Mouse (Mus musculus) limb, embryonic 15.5 days (tissue): ENCODE results near the gene Itga1. TPM values are rescaled to one million over a fixed set of nuclear protein-coding genes. Genes with fewer than 3 reads are reported as not detected.
A peak's percentile ranks its signal among the peaks of the same experiment; 100 is the strongest.

Source experiments
- ATAC-seq: fragments of 200-750 bp; cut with Nextera tagmentation; 2 replicates; pipeline ENCODE4 v1.8.0; 2017; ENCODE audit warnings: low read depth, moderate TSS enrichment; ENCODE audit not compliant: insufficient number of reproducible peaks, low FRiP score, low TSS enrichment
- H3K27ac ChIP-seq: fragments of 300-500 bp; sonication (generic); 2 replicates; pipeline ENCODE4 v1.5.1; 2015; ENCODE audit warnings: moderate library complexity, mild to moderate bottlenecking, inconsistent platforms
- H3K27me3 ChIP-seq: fragments of 300-500 bp; sonication (generic); 2 replicates; pipeline ENCODE4 v1.6.1; 2015; ENCODE audit warnings: inconsistent platforms
- H3K36me3 ChIP-seq: fragments of 300-500 bp; sonication (generic); 2 replicates; pipeline ENCODE4 v1.6.1; 2015; ENCODE audit warnings: inconsistent platforms
- H3K4me1 ChIP-seq: fragments of 300-500 bp; sonication (generic); 2 replicates; pipeline ENCODE4 v1.6.1; 2015; ENCODE audit warnings: inconsistent platforms
- H3K4me2 ChIP-seq: fragments of 300-500 bp; sonication (generic); 2 replicates; pipeline ENCODE4 v1.6.1; 2015; ENCODE audit warnings: mild to moderate bottlenecking, inconsistent platforms
- H3K4me3 ChIP-seq: fragments of 300-500 bp; sonication (generic); 2 replicates; pipeline ENCODE4 v1.5.1; 2015; ENCODE audit warnings: mild to moderate bottlenecking, inconsistent platforms
- H3K9ac ChIP-seq: fragments of 300-500 bp; sonication (generic); 2 replicates; pipeline ENCODE4 v1.6.1; 2015; ENCODE audit warnings: inconsistent platforms
- H3K9me3 ChIP-seq: fragments of 300-500 bp; sonication (generic); 2 replicates; pipeline ENCODE4 v1.6.1; 2016; ENCODE audit warnings: inconsistent platforms
- WGBS: fragments of 180-500 bp; shearing (Covaris S2); methylation state at CpG from one replicate; pipeline ENCODE4 v1.1.7; 2015; 5-methylcytosine and 5-hydroxymethylcytosine counted together
- polyA plus RNA-seq: library from polyadenylated mRNA; unstranded; fragments of >200 nt; fragmentation: Nextera tagmentation; extraction: Ambion mirVana; gene quantifications from 2 replicates; pipeline ENCODE4 v1.2.1, GENCODE M21; 2015

Gene Itga1
- polyA plus RNA-seq, 1 experiment from 2014 or later, result 11.4 TPM

DNA sequence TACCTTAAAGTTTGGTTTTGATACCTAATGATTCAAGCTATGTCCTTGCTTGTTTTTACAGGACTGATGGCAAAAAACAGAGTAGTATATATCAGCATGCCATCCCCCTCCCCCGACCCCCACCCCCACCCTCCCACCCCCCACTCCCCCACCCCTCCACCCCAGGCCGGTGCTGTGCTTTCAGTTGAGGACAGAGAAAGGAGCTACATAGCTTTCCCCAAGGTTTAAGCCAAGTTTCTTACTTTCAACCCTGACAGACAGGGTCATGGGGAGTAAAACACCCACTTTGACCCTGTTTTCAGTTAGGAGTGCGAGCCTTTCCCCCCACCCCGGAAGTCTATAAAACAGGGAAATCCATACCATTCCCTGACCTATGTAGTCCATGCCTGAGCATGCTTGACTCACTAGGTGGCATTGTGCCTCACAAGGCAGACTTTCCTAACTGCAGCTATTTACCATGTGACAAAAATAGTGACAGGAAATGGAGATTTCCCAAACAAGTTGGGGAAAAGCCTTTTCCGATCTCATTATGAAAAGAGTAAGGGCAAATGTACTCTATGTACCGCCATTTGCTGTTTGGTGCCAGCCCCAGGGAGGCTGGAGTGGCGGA, 98.2 kb downstream of the Itga1 start:
- no peak overlapping the region for H3K4me2 ChIP-seq
- no peaks in the 10 kb centered on the region for H3K27me3 ChIP-seq

DNA sequence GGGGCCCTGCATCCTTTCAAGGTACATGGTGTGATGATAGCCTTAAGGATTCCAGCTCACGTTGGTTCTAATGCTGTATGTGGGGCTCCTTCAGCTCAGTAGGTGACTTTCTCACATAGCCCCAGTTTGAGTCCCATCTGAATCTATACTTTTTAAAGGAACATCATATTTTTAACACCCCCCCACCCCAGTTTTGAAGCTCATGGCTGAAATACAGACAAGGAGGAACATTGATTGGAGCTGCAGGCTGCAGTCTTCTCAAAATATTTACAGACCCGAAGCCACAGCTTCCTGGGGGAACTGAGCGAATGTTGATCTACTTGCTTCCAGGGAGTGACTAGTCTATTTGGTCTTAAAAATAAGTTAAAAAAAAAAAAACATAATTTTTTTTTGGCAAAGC, 98.9 kb downstream of the Itga1 start:
- Histone ChIP-seq H3K4me2 (no peak overlapping the region), H3K27ac (no peak overlapping the region), H3K36me3 (no peaks in the 10 kb centered on the region), H3K9ac (no peak overlapping the region), H3K4me3 (no peak overlapping the region), H3K9me3 (no peaks in the 10 kb centered on the region), H3K27me3 (no peaks in the 10 kb centered on the region), H3K4me1 (no peaks in the 10 kb centered on the region)
- WGBS, result 72% methylated on average over 3 of the region's 3 CpGs
- no peak for ATAC-seq

More for the DNA sequence above, 98.2 kb downstream of the Itga1 start:
- no peaks in the 10 kb centered on the region; the same call in 1 of the 2 replicates for H3K36me3 ChIP-seq
- no peaks in the 10 kb centered on the region for H3K9me3 ChIP-seq
- H3K27ac ChIP-seq, result 0 out of 2 replicates have a peak overlapping the region, but pooled peaks have one; percentile 34
- no peak overlapping the region for H3K9ac ChIP-seq
- WGBS, result 31% methylated on average over 7 of the region's 7 CpGs
- no peak overlapping the region for H3K4me3 ChIP-seq
- ATAC-seq, result no peak
- H3K4me1 ChIP-seq, result no peaks in the 10 kb centered on the region

GRCm38 (mm10) chr13:115002155-115002554, 99.6 kb downstream of the Itga1 start:
- H3K27ac ChIP-seq, result no peak overlapping the region
- H3K4me2 ChIP-seq, result no peak overlapping the region
- 81% methylated on average over 5 of the region's 5 CpGs for WGBS
- H3K27me3 ChIP-seq, result no peaks in the 10 kb centered on the region
- no peak overlapping the region for H3K4me3 ChIP-seq
- no peaks in the 10 kb centered on the region for H3K4me1 ChIP-seq
- no peaks in the 10 kb centered on the region for H3K9me3 ChIP-seq
- no peak overlapping the region for H3K9ac ChIP-seq
- no peaks in the 10 kb centered on the region for H3K36me3 ChIP-seq
- no peak for ATAC-seq

- Histone ChIP-seq H3K9ac (no peak overlapping the region), H3K4me3 (no peak overlapping the region), H3K27me3 (no peaks in the 10 kb centered on the region), H3K4me2 (no peak overlapping the region), H3K4me1 (no peaks in the 10 kb centered on the region), H3K9me3 (no peaks in the 10 kb centered on the region), H3K27ac (no peak overlapping the region), H3K36me3 (no peaks in the 10 kb centered on the region)
- WGBS, result 89% methylated on average over 4 of the region's 4 CpGs
- ATAC-seq, result no peak
These were observed 102.2 kb downstream of the Itga1 start for GRCm38 (mm10) chr13:114999582-114999981.

DNA sequence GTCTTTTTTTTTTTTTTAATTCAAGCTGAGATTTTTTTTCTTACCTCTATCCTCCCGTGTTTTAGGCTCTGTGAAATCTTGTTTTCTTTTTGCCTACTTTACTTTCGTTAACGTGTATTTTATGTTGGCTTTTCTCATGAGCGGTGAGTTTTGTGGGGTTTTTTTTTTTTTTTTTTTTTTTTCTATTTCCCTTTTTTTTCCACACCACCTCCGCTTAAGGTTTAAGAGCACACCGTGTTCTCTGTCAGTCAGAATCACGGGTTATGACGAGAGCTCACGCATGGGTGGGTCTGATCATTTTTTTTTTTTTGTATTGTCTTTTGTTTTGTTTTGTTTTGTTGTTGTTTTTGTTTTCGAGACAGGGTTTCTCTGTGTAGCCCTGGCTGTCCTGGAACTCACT, 103.7 kb downstream of the Itga1 start:
- Histone ChIP-seq H3K36me3 (no peaks in the 10 kb centered on the region), H3K4me2 (no peak overlapping the region), H3K27me3 (no peaks in the 10 kb centered on the region), H3K9ac (no peak overlapping the region), H3K9me3 (no peaks in the 10 kb centered on the region), H3K4me1 (no peaks in the 10 kb centered on the region), H3K27ac (no peak overlapping the region), H3K4me3 (no peak overlapping the region)
- no peak for ATAC-seq
- 88% methylated on average over 10 of the region's 10 CpGs for WGBS

DNA sequence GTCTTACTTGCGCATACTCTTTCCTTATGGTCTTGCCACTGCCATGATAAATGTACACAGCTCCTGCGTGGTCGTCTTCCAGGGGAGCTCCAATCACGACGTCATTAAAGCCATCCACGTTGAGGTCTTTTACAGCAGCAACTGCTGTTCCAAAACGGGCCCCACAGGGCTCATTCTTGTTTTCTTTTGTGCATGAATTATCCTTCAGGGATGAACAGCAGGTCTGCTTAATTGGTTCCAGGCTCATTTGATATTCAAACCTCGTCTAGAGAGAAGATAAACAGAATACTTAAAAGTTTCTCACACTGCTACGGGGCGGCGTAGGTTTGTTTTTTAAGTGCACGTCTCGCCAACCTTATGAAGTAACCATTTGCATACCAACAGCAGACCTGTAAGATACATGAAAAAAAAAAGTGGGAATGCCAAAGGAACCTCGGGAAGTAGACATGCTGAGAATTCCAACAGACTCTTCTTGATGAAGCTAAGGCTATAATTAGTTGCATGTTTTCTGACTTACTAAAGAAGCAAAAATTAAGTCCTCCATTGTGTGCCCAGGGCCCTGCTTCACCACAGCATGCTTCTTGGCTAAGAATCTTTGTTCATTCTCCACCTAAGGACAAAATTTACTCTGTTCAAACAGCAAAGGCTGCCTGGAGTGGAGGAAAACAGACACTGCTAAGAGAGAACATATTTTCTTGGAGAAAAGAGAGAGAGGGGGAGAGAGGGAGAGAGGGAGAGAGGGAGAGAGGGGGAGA, 109.3 kb downstream of the Itga1 start:
- H3K27ac ChIP-seq, result no peak overlapping the region
- no peaks in the 10 kb centered on the region for H3K36me3 ChIP-seq

DNA sequence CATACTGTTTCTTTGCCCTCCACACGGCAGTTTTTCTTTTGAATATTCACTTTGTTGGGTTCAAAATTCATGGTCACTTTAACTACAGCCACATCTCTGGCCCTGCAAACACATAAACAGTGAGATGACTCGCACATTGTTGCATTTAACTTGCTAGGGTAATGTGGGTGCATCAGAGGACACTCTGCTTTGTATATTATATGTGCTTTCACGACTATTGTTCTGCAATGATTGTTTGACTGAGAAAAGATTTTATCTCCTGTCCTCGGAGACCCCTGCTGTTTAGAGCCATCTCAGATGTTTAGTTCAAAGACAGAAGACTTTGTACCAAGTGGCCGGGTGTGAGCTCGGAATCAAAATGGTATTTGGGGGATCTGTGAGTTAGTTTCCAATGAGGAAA, 114.1 kb downstream of the Itga1 start:
- Histone ChIP-seq H3K27ac (no peak overlapping the region), H3K27me3 (no peaks in the 10 kb centered on the region), H3K36me3 (no peaks in the 10 kb centered on the region), H3K4me3 (no peak overlapping the region), H3K4me1 (no peaks in the 10 kb centered on the region), H3K9ac (no peak overlapping the region), H3K9me3 (no peaks in the 10 kb centered on the region), H3K4me2 (no peak overlapping the region)
- WGBS, result 59% methylated on average over 6 of the region's 6 CpGs
- no peak for ATAC-seq

More for the DNA sequence above, 109.3 kb downstream of the Itga1 start:
- no peak overlapping the region for H3K9ac ChIP-seq
- no peak overlapping the region for H3K4me2 ChIP-seq
- WGBS, result 25% methylated on average over 14 of the region's 14 CpGs
- no peak overlapping the region for H3K4me3 ChIP-seq
- ATAC-seq, result no peak
- no peaks in the 10 kb centered on the region for H3K27me3 ChIP-seq
- H3K9me3 ChIP-seq, result no peaks in the 10 kb centered on the region
- no peaks in the 10 kb centered on the region for H3K4me1 ChIP-seq

- Histone ChIP-seq H3K36me3 (no peaks in the 10 kb centered on the region), H3K27ac (no peak overlapping the region), H3K9me3 (no peaks in the 10 kb centered on the region), H3K27me3 (no peaks in the 10 kb centered on the region), H3K4me1 (no peaks in the 10 kb centered on the region), H3K4me2 (no peak overlapping the region), H3K4me3 (no peak overlapping the region), H3K9ac (no peak overlapping the region)
- WGBS, result 78% methylated on average over 2 of the region's 2 CpGs
- ATAC-seq, result no peak
These were observed 114.6 kb downstream of the Itga1 start for GRCm38 (mm10) chr13:114987161-114987560.

- Histone ChIP-seq H3K4me2 (no peak overlapping the region), H3K4me1 (no peaks in the 10 kb centered on the region), H3K9me3 (no peaks in the 10 kb centered on the region), H3K4me3 (no peak overlapping the region), H3K36me3 (no peaks in the 10 kb centered on the region), H3K9ac (no peak overlapping the region), H3K27me3 (no peaks in the 10 kb centered on the region), H3K27ac (no peak overlapping the region)
- WGBS, result 91% methylated on average over 1 of the region's 1 CpGs
- ATAC-seq, result no peak
These were observed 117.1 kb downstream of the Itga1 start for GRCm38 (mm10) chr13:114984658-114985057.

DNA sequence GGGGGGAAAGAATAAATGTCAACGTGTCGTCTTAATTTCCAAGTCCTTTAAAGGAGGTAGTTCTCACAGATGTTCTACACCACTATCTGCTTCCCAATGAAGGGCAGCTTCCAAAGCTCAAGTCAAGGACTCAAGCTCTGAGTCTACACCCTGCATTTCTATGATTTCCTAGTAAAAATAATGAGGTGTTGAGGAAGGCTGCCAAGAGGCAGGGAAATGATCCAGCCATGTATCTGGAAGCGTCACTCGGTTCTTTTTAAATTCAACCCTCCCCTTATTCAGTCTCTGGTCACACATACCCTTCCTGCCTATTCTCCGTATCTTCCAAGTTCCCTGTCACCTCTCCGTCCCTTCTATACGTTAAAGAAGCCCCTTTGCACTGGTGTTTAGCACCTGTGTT, 118.6 kb downstream of the Itga1 start:
- Histone ChIP-seq H3K27me3 (no peaks in the 10 kb centered on the region), H3K36me3 (no peaks in the 10 kb centered on the region), H3K9me3 (no peaks in the 10 kb centered on the region), H3K27ac (no peak overlapping the region), H3K4me1 (no peaks in the 10 kb centered on the region), H3K4me2 (no peak overlapping the region), H3K4me3 (no peak overlapping the region), H3K9ac (no peak overlapping the region)
- 60% methylated on average over 7 of the region's 7 CpGs for WGBS
- ATAC-seq, result no peak

DNA sequence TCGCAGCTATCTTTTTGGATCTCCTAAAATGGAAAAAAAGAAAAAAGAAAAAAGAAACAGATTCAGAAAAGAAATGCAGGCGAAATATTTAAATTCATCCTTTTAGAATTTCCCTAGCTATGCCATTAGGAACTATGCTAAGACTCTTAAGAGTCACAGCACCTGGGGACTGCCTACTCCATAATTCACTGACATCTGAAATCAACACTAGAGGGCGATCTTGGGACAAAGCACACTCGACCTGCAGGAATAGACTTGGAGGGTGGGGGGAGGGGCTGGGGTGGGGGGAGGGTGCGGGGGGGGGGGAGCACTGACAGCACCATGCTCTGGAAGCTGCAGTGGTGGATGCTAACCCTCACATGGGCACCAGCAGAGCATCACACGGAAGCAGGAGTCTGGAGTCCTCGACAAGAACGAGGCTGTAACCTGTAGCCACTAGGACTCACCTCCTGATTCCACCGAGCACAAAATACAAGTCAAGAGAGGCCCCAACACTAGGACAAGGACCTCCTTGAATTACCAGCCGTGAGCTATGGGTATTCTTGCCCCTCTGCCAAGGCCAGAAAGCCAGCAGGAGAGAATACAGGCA, 120.8 kb downstream of the Itga1 start:
- Histone ChIP-seq H3K4me2 (no peak overlapping the region), H3K27ac (no peak overlapping the region), H3K27me3 (no peaks in the 10 kb centered on the region), H3K9me3 (no peaks in the 10 kb centered on the region), H3K9ac (no peak overlapping the region), H3K4me1 (no peaks in the 10 kb centered on the region), H3K36me3 (no peaks in the 10 kb centered on the region), H3K4me3 (no peak overlapping the region)
- no peak for ATAC-seq
- WGBS, result 44% methylated on average over 10 of the region's 10 CpGs

GRCm38 (mm10) chr13:114974484-114975042, 127.2 kb downstream of the Itga1 start:
- Histone ChIP-seq H3K36me3 (no peaks in the 10 kb centered on the region), H3K4me3 (no peak overlapping the region), H3K27me3 (no peaks in the 10 kb centered on the region), H3K9me3 (no peaks in the 10 kb centered on the region), H3K9ac (no peak overlapping the region), H3K4me1 (no peaks in the 10 kb centered on the region), H3K27ac (no peak overlapping the region), H3K4me2 (no peak overlapping the region)
- 75% methylated on average over 6 of the region's 6 CpGs for WGBS
- ATAC-seq, result no peak
